Mouse (Mus musculus): ENCODE data around the gene Tmem131l.

- TF ChIP-seq USF1 (IDR thresholded peaks at IDR 0.05; ENCODE audit: low read depth, low read length): no peak
- TF ChIP-seq CTCF (IDR thresholded peaks at IDR 0.05 in 2 of 3, conservative IDR thresholded peaks at IDR 0.05 in 1 of 3; ENCODE audit: control insufficient read depth in 1 of 3, insufficient read depth in 1 of 3, low read depth in 2 of 3, low read length in 3 of 3, poor library complexity in 1 of 3, severe bottlenecking in 1 of 3): no peak
- TF ChIP-seq ZKSCAN1 (IDR thresholded peaks at IDR 0.05; ENCODE audit: low read depth, low read length): no peak
- no peak for TF ChIP-seq CHD2 (IDR thresholded peaks at IDR 0.05; ENCODE audit: low read length)
- TF ChIP-seq E2F4 (IDR thresholded peaks at IDR 0.05; ENCODE audit: borderline replicate concordance, low read depth, low read length): no peak
- TF ChIP-seq EP300 (IDR thresholded peaks at IDR 0.05; ENCODE audit: low read depth in 1 of 2, low read length in 2 of 2): no peak
- no peak for TF ChIP-seq USF2 (IDR thresholded peaks at IDR 0.05; ENCODE audit: borderline replicate concordance in 1 of 2, insufficient read depth in 1 of 2, low read depth in 1 of 2, low read length in 2 of 2)
- TF ChIP-seq MYC (IDR thresholded peaks at IDR 0.05; ENCODE audit: low read depth, low read length): no peak
Measured at GRCm38 (mm10) chr3:84046206-84046605, 6.2 kb upstream of the Tmem131l start.

All from MEL (cell line).